Mouse (Mus musculus) erythroblast, adult 5-6 weeks (primary cell): Measurements from ENCODE around the gene Ube4b. TPM values are rescaled to one million over a fixed set of nuclear protein-coding genes. Genes with fewer than 3 reads are reported as not detected.

ENCODE experiments used
- ATAC-seq: replicated peaks from 2 replicates; pipeline ENCODE4 v1.8.0; 2016; ENCODE audit warnings: moderate number of reproducible peaks, mild to moderate bottlenecking, moderate TSS enrichment, inconsistent platforms; ENCODE audit not compliant: poor library complexity, low FRiP score, severe bottlenecking
- total RNA-seq, 2 experiments: library from RNA; stranded (forward) in 1 of 2; stranded (reverse) in 1 of 2; fragments of 150-400 nt in 1 of 2; fragments of 200-764, 138-1000 nt in 1 of 2; gene quantifications; 2 replicates each; pipeline versions ENCODE4 v1.2.3 to v1.2.4; 2015 to 2017; ENCODE audit warnings: low replicate concordance in 2 of 2

The Ube4b gene
- total RNA-seq, 2 experiments from 2014 or later: 34.8 to 37.1 TPM

GRCm38 (mm10) chr4:149313558-149314253 lies 112.8 kb downstream of the Ube4b start:
- ATAC-seq: no peak

GRCm38 (mm10) chr4:149311996-149312395 lies 114.6 kb downstream of the Ube4b start:
- ATAC-seq: no peak

GRCm38 (mm10) chr4:149308491-149308820 lies 118.1 kb downstream of the Ube4b start:
- no peak for ATAC-seq

- peak; percentile 99 for ATAC-seq
Measured at GRCm38 (mm10) chr4:149307596-149308490, 118.7 kb downstream of the Ube4b start, which contains the start of gene Kif1b. TSS of gene Kif1b (minus strand) at chr4:149307693.

- no peak for ATAC-seq
Measured at GRCm38 (mm10) chr4:149306712-149307595, 119.6 kb downstream of the Ube4b start.

DNA sequence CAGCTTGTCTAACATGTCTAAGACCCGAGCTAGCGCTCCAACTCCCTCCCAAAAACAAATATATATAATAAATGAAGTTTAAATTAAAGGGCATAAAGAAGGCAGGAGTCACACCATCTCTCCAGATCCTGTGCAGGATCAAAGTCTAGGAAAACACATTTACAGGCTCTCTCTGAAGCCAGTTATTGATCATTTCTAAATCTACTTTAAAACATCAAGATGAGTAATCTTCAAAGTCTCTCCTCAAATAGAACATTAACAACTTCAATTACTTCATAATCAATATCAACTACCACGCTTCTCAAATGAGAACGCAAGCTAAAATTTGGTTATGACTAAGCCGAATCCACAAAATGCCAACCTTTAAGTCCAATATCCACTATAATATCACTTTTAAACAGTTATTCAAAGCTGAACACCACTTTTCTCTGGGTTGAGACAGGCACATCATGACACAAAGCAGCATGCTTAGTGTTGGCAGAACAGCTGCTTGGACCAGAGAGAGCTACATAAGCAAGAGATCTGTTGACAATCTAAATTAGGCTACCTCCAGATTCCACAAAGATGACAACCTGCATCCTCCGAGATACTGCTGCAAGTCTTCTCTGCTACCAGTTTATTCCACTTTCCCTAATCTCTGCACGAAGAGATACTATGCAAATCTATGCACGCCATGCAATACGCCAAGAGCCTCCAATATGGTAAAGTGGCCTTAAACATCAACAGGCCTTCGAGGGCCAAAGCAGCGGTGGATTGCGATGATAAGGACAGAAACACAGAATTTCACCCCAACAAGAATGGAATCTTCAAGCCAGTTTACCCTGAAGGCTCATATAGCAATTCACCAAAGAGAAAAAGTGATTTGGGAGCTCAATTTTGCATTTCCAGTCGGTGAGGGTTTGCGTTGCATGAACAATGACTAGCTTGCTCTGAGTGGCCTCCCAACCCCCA lies 120.5 kb downstream of the Ube4b start:
- ATAC-seq: no peak

- ATAC-seq: no peak
Measured at GRCm38 (mm10) chr4:149304466-149304865, 122.1 kb downstream of the Ube4b start.

GRCm38 (mm10) chr4:149303502-149303901 lies 123.0 kb downstream of the Ube4b start:
- ATAC-seq: no peak

GRCm38 (mm10) chr4:149302751-149303150 lies 123.8 kb downstream of the Ube4b start:
- no peak for ATAC-seq

DNA sequence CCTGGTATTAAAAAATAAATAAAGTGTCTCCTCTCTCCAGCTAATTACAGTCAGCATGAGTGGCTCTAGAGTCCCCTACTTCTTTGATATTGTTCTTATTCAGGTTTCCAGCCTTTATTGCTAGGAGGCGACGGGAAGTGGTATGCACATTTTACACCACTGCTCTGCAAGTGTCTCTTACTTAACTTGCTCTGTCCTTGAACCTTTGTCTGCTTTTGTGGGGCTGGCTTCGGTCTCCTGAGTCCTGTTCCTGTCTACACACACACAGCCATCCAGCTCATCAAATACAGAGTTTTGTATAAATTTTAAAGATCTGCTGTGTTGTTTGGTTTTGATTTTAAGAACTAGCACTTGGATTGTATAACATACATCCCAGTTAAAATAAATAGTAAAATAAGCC lies 124.4 kb downstream of the Ube4b start:
- ATAC-seq: no peak

GRCm38 (mm10) chr4:149296501-149296900 lies 130.0 kb downstream of the Ube4b start:
- ATAC-seq: no peak

DNA sequence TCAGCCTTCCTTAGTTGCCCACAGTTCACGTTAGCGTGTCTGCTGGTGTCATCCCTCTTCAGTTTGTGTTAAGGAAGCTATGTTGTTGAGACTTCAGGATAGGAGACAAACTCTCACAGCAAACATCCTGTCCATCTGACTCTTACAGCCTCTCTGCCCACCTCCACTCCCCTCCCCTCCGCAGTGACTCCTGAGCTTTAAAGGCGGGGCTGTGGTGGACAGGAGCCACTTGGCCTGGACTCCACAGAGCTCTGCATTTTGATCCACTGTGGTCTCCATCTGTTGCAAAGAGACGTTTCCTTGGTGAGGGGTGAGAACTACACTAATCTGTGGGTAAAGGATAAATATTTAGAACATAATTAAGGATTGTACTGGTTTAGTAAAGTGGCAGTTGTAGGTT lies 133.6 kb downstream of the Ube4b start:
- ATAC-seq: no peak

- no peak for ATAC-seq
Measured at GRCm38 (mm10) chr4:149291061-149291460, 135.5 kb downstream of the Ube4b start.

DNA sequence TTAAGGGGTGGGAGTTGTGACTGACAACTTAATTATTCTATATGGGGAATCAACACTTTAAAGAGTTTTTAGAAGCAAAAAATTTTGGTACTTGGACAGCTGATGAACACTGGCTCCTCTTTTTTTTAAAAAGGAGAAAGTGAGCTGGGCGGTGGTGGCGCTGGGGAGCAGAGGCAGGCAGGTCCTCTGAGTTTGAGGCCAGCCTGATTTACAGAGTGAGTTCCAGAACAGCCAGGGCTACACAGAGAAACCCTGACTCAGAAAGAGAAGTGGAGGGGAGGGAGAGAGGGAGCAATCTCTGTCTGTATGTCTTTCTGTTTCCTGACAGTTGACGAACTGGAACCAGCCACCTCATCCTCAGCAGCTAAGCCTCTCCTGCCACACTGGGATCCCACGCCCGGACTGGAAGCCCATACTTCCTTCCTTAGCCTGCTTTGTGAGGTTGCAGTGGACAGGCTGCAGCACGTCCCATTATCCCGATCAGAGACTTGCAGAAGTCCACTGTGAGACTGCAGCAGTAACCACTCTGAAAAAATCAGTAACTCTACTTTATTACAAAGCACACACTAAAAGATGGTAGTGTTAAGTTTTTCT lies 136.3 kb downstream of the Ube4b start:
- no peak for ATAC-seq

GRCm38 (mm10) chr4:149286287-149287137 lies 140.0 kb downstream of the Ube4b start:
- no peak for ATAC-seq

DNA sequence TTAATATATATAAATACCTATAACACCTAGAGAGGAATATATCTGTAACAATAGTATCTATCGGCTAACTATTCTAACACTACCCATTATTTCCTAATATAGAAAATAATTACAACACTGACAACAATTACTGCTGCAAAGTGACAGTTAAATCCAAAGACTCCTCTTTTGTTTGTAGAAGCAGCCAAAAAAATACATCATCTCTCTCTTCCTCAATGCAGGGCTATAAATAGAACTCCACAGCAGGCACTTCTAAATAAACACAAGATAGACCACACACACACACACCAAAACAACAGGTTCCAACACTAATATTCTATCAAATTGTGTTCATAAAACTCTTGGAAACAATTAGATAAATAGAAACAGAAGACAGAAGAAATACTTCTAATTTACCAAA lies 140.9 kb downstream of the Ube4b start:
- no peak for ATAC-seq

DNA sequence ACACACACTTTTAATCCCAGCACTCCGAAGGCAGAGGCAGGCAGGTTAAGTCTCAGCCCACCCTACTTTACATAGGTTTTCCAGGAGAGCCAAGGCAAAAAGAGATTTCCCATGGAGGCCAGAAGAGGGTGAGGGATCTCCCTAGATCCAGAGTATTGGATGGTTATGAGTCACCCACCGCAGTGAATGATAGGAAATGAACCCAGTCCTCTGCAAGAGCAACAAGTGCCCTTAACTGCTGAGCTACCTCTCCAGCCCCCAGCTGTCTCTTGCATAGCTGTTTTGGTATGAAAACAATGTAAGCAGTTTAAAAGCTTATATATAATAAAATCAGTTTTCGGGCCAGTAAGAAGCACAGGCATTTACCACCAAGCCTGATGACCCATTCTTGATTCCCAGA lies 143.5 kb downstream of the Ube4b start:
- ATAC-seq: no peak
